Mouse (Mus musculus) liver, embryonic 16.5 days (tissue): Measurements from ENCODE around the gene Lhx3. TPM values are rescaled to one million over a fixed set of nuclear protein-coding genes. Genes with fewer than 3 reads are reported as not detected.
A peak's percentile ranks its signal among the peaks of the same experiment; 100 is the strongest.

Source experiments
- ATAC-seq: fragments of 200-750 bp; cut with Nextera tagmentation; 2 replicates; pipeline ENCODE4 v1.8.0; 2017; ENCODE audit warnings: low read depth, mild to moderate bottlenecking, moderate number of reproducible peaks, moderate library complexity
- H3K27ac ChIP-seq: fragments of 300-500 bp; sonication (generic); 2 replicates; pipeline ENCODE4 v1.5.1; 2014; ENCODE audit warnings: mild to moderate bottlenecking, low read length
- H3K27me3 ChIP-seq: fragments of 300-500 bp; sonication (generic); 2 replicates; pipeline ENCODE4 v1.6.1; 2014; ENCODE audit warnings: low read depth, low read length, mixed read lengths; ENCODE audit not compliant: control insufficient read depth, insufficient read depth
- H3K36me3 ChIP-seq: fragments of 300-500 bp; sonication (generic); 2 replicates; pipeline ENCODE4 v1.6.1; 2014; ENCODE audit warnings: mild to moderate bottlenecking; ENCODE audit not compliant: control insufficient read depth, insufficient read depth
- H3K4me1 ChIP-seq: fragments of 300-500 bp; sonication (generic); 2 replicates; pipeline ENCODE4 v1.6.1; 2014; ENCODE audit warnings: low read depth, low read length, mixed read lengths; ENCODE audit not compliant: control insufficient read depth
- H3K4me2 ChIP-seq: fragments of 300-500 bp; sonication (generic); 2 replicates; pipeline ENCODE4 v1.6.1; 2014; ENCODE audit warnings: low read depth, low read length, mixed read lengths
- H3K4me3 ChIP-seq: fragments of 300-500 bp; sonication (generic); 2 replicates; pipeline ENCODE4 v1.5.1; 2014; ENCODE audit warnings: low read depth, mild to moderate bottlenecking, low read length
- H3K9ac ChIP-seq: fragments of 300-500 bp; sonication (generic); 2 replicates; pipeline ENCODE4 v1.6.1; 2014; ENCODE audit warnings: low read depth, low read length
- H3K9me3 ChIP-seq: fragments of 300-500 bp; sonication (generic); replicated peaks from 2 replicates; pipeline ENCODE4 v1.6.1; 2016; ENCODE audit warnings: low read length; ENCODE audit not compliant: control insufficient read depth
- WGBS: fragments of 180-500 bp; shearing (Covaris S2); extraction: QIAGEN DNeasy Blood & Tissue Kit; methylation state at CpG from one replicate; pipeline ENCODE4 v1.1.7; 2014; ENCODE audit not compliant: insufficient replicate concordance; 5-methylcytosine and 5-hydroxymethylcytosine counted together
- polyA plus RNA-seq: library from polyadenylated mRNA; unstranded; fragments of >200 nt; fragmentation: Nextera tagmentation; extraction: Ambion mirVana; gene quantifications from 2 replicates; pipeline ENCODE4 v1.2.1, GENCODE M21; 2015

The Lhx3 gene
- not detected in 2 replicates for polyA plus RNA-seq

DNA sequence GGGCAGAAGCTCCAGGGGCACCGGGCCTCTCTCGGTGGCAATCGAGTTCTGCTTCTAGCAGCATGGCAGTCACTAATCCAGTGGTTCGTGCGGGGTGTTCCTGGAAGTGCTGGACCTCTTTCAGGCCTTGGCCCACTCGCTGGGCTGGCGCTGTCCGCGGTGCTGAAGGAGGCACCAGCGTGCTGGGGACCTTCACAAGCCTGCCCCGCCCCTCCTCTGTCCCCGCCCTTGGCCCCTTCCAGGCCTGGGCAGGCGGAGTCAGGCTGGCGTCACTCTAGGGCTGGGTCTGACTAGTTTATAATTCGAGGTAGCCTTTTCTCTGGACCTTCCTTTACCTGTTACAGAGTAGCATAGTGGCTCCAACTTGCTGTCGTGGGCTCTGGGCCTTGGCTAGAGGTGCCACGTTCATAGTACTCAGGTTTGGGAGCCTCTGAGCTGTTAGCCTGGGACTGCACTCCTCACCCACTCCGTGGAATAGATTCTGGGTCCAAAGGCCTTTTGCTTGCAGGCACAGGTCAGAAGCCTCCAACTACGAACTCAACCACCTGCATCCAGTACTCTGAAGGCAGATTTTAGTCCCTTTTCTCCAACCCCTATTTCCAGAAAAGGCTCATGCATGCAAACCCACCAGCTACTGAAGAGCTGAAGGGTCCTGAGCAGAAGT is at the start of gene Lhx3:
Lhx3 (minus strand) TSS at position 164 of the 664 bp plus-strand sequence.
- 8% methylated on average over 19 of the region's 19 CpGs for WGBS
- no peak within 1 kb of the TSS for H3K27ac ChIP-seq
- H3K9me3 ChIP-seq: no peaks in the 10 kb centered on the region
- no peak within 1 kb of the TSS; the same call in 1 of the 2 replicates for H3K4me2 ChIP-seq
- no peaks in the 10 kb centered on the region; the same call in 1 of the 2 replicates for H3K36me3 ChIP-seq
- peaks cover 47% of the 10 kb centered on the region for H3K27me3 ChIP-seq
- peak; percentile 84 for ATAC-seq
- no peak within 1 kb of the TSS for H3K9ac ChIP-seq
- no peak within 1 kb of the TSS for H3K4me3 ChIP-seq
- no peaks in the 10 kb centered on the region for H3K4me1 ChIP-seq

DNA sequence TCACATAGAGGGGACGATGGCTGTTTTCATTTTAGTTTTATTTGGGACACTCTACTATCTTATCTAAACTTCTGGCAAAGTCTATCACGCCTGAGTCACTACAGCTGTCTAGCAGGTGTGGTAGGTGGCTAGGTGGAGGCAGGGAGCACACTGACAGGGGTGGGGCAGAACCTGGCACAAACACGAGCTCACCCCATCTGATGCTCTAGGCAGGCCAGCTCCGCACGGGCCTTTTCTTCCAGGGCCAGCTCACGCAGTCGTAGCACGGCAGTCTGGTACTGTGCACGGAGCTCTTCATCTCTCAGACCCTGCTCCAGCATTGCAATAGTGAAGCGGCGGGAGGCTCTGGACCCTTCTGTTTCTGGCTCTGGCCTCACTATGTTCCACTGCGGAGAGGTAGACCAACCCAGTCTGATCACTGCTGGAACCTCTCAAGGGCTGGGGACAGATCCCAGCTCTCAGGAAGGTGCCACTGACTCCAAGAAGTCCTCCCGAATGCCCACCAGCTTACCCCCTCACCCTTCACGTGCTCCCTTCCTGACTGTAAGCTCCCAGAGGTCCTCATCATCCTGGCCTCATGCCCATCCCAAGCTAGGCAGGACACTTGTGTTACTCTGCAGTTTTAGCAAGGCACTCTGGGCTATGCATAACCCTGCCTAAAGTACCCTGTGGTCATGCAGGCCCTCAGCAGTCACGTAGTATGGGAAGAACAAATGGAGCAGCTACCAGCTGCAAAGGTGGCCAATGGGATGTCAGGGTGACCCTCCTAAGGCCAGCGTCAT is 49.4 kb upstream of the Lhx3 start:
- Histone ChIP-seq H3K9ac (no peak overlapping the region), H3K27ac (no peak overlapping the region), H3K4me2 (no peak overlapping the region), H3K4me3 (no peak overlapping the region), H3K27me3 (no peaks in the 10 kb centered on the region), H3K4me1 (no peaks in the 10 kb centered on the region), H3K36me3 (no peaks in the 10 kb centered on the region), H3K9me3 (no peaks in the 10 kb centered on the region)
- ATAC-seq: no peak
- WGBS: 65% methylated on average over 16 of the region's 16 CpGs

DNA sequence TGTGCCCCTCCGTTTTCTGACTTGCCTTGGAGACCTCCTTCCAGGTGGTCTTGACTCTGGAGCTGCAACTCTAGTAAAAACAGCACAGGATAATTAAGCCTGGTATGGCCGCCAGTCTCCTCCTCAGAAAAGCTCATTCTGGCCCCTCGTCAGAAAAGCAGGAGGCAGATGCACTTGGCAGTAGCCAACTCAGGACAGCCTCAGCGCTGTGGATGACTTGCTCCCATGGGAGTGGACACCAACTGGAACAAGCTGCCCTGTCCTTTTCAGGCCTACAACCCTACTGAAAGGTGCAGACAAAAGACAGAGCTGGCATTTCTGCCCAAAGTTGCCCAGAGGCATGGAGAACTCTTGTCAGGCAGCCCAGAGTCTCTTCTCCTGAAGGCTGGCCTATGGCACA is 46.7 kb upstream of the Lhx3 start:
- no peak overlapping the region for H3K4me3 ChIP-seq
- H3K9me3 ChIP-seq: no peaks in the 10 kb centered on the region
- no peaks in the 10 kb centered on the region for H3K36me3 ChIP-seq
- no peak for ATAC-seq
- H3K4me2 ChIP-seq: no peak overlapping the region
- H3K4me1 ChIP-seq: no peaks in the 10 kb centered on the region
- WGBS: 50% methylated on average over 4 of the region's 4 CpGs
- no peak overlapping the region for H3K9ac ChIP-seq
- H3K27ac ChIP-seq: no peak overlapping the region
- H3K27me3 ChIP-seq: no peaks in the 10 kb centered on the region

DNA sequence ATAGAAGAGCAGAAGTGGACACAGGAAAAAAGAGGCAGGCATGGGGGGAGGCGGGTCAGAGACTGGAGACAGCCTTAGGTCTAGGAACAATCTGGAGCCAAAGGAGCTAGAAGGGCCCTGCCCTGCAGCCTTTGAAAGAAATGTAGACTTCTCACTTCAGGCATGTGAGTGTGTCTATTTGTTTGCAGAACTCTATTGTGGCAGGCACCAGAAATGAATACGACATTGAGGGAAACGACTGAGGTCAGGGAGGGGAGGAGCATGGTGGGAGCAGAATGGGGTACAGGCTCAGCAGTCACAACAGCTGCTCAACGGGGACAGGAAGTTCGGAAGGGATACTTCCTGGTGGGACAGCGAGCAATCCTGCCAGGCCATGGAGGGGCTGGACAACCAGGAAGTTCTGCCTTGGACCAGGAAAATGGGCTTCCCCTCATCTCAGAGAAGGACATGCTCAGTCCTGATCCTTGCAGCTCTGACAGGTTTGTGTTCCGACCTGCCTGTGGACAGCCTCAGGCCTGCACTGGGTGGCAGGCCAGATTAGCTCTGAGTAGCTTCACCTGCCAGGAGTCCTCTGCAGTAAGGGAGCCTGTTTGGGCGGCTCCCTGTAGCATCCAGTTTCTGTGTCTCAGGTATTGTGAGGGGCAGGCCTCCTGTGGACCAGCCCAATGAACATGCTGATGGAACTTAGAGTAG is 44.6 kb upstream of the Lhx3 start:
- Histone ChIP-seq H3K4me3 (no peak overlapping the region), H3K9ac (no peak overlapping the region), H3K27ac (no peak overlapping the region), H3K36me3 (no peaks in the 10 kb centered on the region), H3K9me3 (no peaks in the 10 kb centered on the region), H3K27me3 (no peaks in the 10 kb centered on the region), H3K4me2 (no peak overlapping the region), H3K4me1 (no peaks in the 10 kb centered on the region)
- WGBS: 31% methylated on average over 8 of the region's 8 CpGs
- ATAC-seq: no peak

DNA sequence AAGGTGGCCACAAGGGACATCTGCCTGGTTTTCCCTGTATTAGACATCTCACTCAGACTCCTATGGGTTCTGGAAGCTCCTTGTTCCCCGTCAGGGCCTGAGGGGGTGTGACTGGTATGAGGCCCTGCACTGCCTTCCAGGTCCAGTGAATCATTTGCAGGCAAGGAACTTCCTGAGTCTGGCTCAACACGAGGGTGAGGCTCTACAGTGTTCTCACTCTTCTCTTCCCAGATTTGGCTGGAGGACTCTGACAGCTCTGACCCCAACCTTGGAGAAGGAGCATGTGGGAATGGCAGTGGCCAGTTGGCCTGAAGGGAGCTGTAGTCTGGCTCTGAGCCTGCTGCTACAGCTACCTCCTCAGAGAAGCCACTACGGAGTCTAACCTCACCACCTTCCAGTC is 39.4 kb upstream of the Lhx3 start:
- Histone ChIP-seq H3K4me1 (no peaks in the 10 kb centered on the region), H3K4me3 (no peak overlapping the region), H3K36me3 (no peaks in the 10 kb centered on the region), H3K4me2 (no peak overlapping the region), H3K27me3 (no peaks in the 10 kb centered on the region), H3K9me3 (no peaks in the 10 kb centered on the region), H3K27ac (no peak overlapping the region), H3K9ac (no peak overlapping the region)
- ATAC-seq: no peak
- WGBS: 32% methylated on average over 3 of the region's 3 CpGs

DNA sequence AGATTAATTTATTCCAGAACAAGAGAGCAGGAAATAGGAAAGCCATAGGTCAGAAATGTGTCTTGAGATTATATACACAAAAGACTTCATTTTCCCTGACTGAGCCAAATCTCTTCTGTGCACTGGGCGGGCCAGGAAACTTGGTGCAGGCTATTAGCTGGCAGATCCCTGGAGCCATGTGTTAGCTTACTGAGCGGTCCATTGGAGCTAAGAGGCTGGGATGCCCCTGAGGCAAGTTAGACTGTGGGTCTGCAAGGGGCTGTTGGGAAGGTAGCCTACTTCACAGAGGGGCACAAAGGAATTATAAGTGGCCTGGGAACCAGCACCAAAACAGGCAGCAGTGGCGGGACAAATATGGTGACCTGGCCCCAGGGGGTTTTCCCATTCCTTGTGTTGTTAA is 32.8 kb upstream of the Lhx3 start:
- WGBS: 60% methylated on average over 3 of the region's 3 CpGs
- peaks cover 9% of the 10 kb centered on the region for H3K4me1 ChIP-seq

DNA sequence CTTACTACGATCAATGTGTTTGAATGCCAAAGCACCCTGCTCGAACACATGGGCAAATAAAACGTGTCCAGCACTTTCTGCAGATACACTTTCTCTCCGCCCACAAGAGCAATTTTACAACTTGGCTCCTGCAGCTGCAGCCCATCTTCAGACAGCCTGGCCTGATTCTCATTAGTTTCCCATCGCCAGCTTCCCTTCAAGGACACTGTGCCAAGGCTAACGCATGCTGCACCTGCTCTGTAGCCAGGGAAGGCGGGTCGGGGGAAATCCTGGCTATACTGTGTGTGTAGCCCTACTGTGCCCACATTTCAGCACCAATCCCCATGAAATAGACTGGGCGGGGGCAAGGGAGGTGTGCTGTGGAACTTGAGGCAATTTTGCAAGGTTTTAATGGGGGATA is 32.2 kb upstream of the Lhx3 start:
- no peaks in the 10 kb centered on the region for H3K27me3 ChIP-seq
- peaks cover 10% of the 10 kb centered on the region for H3K4me1 ChIP-seq
- no peak for ATAC-seq
- no peaks in the 10 kb centered on the region for H3K36me3 ChIP-seq
- H3K27ac ChIP-seq: no peak overlapping the region
- H3K4me3 ChIP-seq: no peak overlapping the region
- 54% methylated on average over 9 of the region's 9 CpGs for WGBS
- H3K9me3 ChIP-seq: no peaks in the 10 kb centered on the region
- no peak overlapping the region for H3K9ac ChIP-seq
- H3K4me2 ChIP-seq: no peak overlapping the region

More for the DNA sequence above, 32.8 kb upstream of the Lhx3 start:
- H3K27ac ChIP-seq: no peak overlapping the region
- no peak for ATAC-seq
- H3K9ac ChIP-seq: no peak overlapping the region
- no peaks in the 10 kb centered on the region for H3K9me3 ChIP-seq
- H3K36me3 ChIP-seq: no peaks in the 10 kb centered on the region
- H3K27me3 ChIP-seq: no peaks in the 10 kb centered on the region
- no peak overlapping the region for H3K4me2 ChIP-seq
- H3K4me3 ChIP-seq: no peak overlapping the region

DNA sequence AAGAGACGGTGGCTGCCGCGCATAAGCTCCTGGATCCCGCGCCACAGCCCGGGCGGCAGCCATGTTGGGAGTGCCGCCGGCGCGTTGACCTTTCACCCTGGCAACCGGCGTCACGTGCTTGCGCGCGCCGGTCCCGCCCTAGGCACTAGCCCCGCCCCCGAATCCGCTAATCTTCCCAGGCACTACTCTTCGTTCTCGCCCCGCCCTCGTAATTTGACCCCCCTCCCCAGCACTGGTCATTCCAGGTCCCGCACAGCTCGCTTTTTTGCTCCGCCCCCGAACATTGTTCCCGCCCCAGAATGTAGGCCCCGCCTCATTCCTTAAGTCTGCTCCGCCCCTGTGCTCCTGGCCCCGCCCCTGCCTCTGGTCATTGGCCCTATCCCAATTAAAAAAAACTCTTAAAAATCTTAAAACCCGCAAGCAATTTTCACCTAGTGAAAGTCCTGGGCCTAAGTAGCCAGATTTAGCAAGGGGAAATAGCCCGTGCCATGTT is 29.2 kb upstream of the Lhx3 start, which contains the start of gene Qsox2:
Qsox2 (minus strand) TSS at position 236 of the 493 bp plus-strand sequence.
- under 1% methylated on average over 35 of the region's 36 CpGs for WGBS
- H3K4me3 ChIP-seq: peak within 1 kb of the TSS; percentile 92
- H3K36me3 ChIP-seq: no peaks in the 10 kb centered on the region
- peak within 1 kb of the TSS; percentile 91 for H3K4me2 ChIP-seq
- peak within 1 kb of the TSS; percentile 89 for H3K9ac ChIP-seq
- peak; percentile 88 for ATAC-seq
- peaks cover 13% of the 10 kb centered on the region for H3K4me1 ChIP-seq
- H3K9me3 ChIP-seq: no peaks in the 10 kb centered on the region
- peak within 1 kb of the TSS; percentile 54 for H3K27ac ChIP-seq
- no peaks in the 10 kb centered on the region for H3K27me3 ChIP-seq
